Comparison of ENCODE assay signal across 26 mouse cellular contexts in the genomic region with DNA sequence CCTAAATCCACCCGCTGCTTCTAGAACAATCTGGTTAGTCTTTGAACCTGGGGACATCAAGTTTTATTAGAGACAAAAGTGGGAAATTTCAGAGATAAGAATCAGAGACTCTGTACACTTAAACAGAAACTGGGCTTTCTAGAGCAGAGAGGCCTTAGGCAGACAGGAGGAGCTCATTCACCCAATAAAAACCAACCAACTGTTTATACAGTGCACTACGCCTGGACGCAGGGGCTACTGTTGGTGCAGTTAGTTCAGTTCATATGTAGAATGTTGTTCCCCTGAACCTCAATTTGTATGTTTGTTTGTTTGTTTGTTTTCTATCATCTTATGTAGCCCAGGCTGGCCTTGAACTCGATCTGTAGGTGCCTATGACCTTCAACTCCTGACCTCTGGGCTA. TPM values are rescaled to one million over a fixed set of nuclear protein-coding genes. Genes with fewer than 3 reads are reported as not detected.
"Had no signal": no experiment of that assay in that cellular context is flagged by ENCODE, and none has a peak within 500 bp of the region (broad histone marks: within the 10 kb centered on the region; RNA-seq: fewer than 3 reads in every experiment).

No protein-coding gene starts in this region.

- H3K36me3 ChIP-seq: lung, embryonic 15.5 days; midbrain, embryonic 10.5 days; midbrain, embryonic 12.5 days; neural tube, embryonic 12.5 days; stomach, embryonic 15.5 days had no signal

- ATAC-seq: liver, postnatal 0 days; lung, postnatal 0 days had no signal

- H3K4me2 ChIP-seq: lung, embryonic 15.5 days; midbrain, embryonic 12.5 days; neural tube, embryonic 12.5 days; stomach, embryonic 15.5 days had no signal

- H3K9me3 ChIP-seq: lung, embryonic 15.5 days; midbrain, embryonic 10.5 days; midbrain, embryonic 12.5 days; neural tube, embryonic 12.5 days; stomach, embryonic 15.5 days had no signal

- H3K9ac ChIP-seq: liver, postnatal 0 days; lung, embryonic 15.5 days; midbrain, embryonic 12.5 days; neural tube, embryonic 12.5 days; stomach, embryonic 15.5 days had no signal

- H3K4me1 ChIP-seq: lung, embryonic 15.5 days; midbrain, embryonic 10.5 days; midbrain, embryonic 12.5 days; neural tube, embryonic 12.5 days; stomach, embryonic 15.5 days had no signal

- DNase-seq: liver, postnatal 0 days; lung, adult 2 months; lung, postnatal 14 days; lung, postnatal 36 days; midbrain, embryonic 14.5 days; right cerebral cortex, postnatal 14 days; thymus, adult 2 months; thymus, postnatal 25 days; thymus, postnatal 4 days had no signal

- H3K27me3 ChIP-seq: lung, embryonic 15.5 days; midbrain, embryonic 12.5 days; neural tube, embryonic 12.5 days; stomach, embryonic 15.5 days had no signal

- H3K27ac ChIP-seq: lung, embryonic 15.5 days; macrophage; midbrain, embryonic 10.5 days; midbrain, embryonic 12.5 days; neural tube, embryonic 12.5 days; stomach, embryonic 15.5 days; stomach, postnatal 0 days had no signal

- H3K4me3 ChIP-seq: lung, embryonic 15.5 days; midbrain, embryonic 10.5 days; midbrain, embryonic 12.5 days; neural tube, embryonic 12.5 days; stomach, embryonic 15.5 days had no signal

RNA-seq across cellular contexts. Expression of a gene that starts 17.9 kb away (rescaled TPM):
- total RNA-seq: megakaryocyte-erythroid progenitor cell, adult 5-6 weeks; midbrain, postnatal 0 days; neutrophil, adult 5-6 weeks had no signal
- polyA plus RNA-seq: liver, postnatal 0 days; lung, postnatal 0 days; macrophage; midbrain, embryonic 10.5 days; midbrain, embryonic 12.5 days; midbrain, embryonic 14.5 days; midbrain, postnatal 0 days; neural tube, embryonic 12.5 days; neural tube, embryonic 14.5 days; stomach, postnatal 0 days had no signal

RNA-seq across cellular contexts. Expression of a gene that starts 28.7 kb away (rescaled TPM):
- total RNA-seq: megakaryocyte, adult 5-6 weeks; megakaryocyte-erythroid progenitor cell, adult 5-6 weeks; midbrain, postnatal 0 days; monocyte, adult 5-6 weeks; neutrophil, adult 5-6 weeks had no signal
- polyA plus RNA-seq: liver, postnatal 0 days; lung, adult 2 months; lung, embryonic 15.5 days; macrophage; midbrain, embryonic 14.5 days; midbrain, postnatal 0 days; neural tube, embryonic 14.5 days; spleen, adult 2 months; stomach, postnatal 0 days; testis, adult 2 months; thymus, adult 2 months; urinary bladder, adult 2 months had no signal
